Mouse (Mus musculus) lung, adult 2 months (tissue): ENCODE results near the gene Glod5.

Source experiments
- CTCF ChIP-seq: fragments of 200-500 bp; IDR thresholded peaks from 2 replicates; pipeline ENCODE4 v1.5.1; 2011; ENCODE audit warnings: mild to moderate bottlenecking, low read length, control low read depth; ENCODE audit not compliant: insufficient read depth
- POLR2A ChIP-seq: fragments of 200-500 bp; IDR thresholded peaks from 2 replicates; pipeline ENCODE4 v1.6.1; 2011; ENCODE audit warnings: low read depth, mild to moderate bottlenecking, control low read depth, low read length, borderline replicate concordance; ENCODE audit errors: extremely low read depth

DNA sequence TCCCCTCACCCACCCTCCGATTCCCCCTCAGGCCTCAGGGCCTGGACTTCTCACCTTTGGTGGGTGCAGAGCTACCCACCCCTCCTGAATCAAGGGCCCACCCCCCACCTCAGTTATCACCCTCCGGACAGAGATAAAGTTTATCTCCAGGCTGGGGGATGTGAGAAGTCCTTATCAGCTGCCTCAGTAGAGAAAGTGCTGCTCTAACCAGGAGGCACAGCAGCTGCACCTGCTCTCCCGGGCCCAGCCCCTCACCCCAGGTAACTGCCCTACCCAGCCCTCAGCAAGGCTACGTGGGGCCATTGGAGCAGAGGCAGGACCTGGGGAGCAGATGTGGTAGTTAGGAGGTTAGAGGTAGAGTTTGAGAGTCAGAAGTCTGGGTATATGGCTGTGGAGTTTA lies 52.1 kb downstream of the Glod5 start:
- no peak for TF ChIP-seq POLR2A
- TF ChIP-seq CTCF = no peak
